Mouse (Mus musculus) C2C12 (cell line): Measurements from ENCODE around the gene Zfp523.

Experiments used
- CTCF ChIP-seq: IDR thresholded peaks from one replicate; pipeline ENCODE4 v1.5.1; 2011; ENCODE audit not compliant: control insufficient read depth, insufficient read depth, insufficient read length
- MAX ChIP-seq: IDR thresholded peaks from one replicate; pipeline ENCODE4 v1.6.1; 2011; ENCODE audit warnings: mild to moderate bottlenecking, control low read depth
- MYOG ChIP-seq: IDR thresholded peaks from one replicate; pipeline ENCODE4 v1.6.1; 2011; ENCODE audit not compliant: control insufficient read depth, insufficient read length; ENCODE audit errors: extremely low read depth

GRCm38 (mm10) chr17:28237874-28238273 is 60.9 kb downstream of the Zfp523 start:
- TF ChIP-seq CTCF: no peak
- TF ChIP-seq MAX: no peak
- TF ChIP-seq MYOG: no peak
